Mouse (Mus musculus): ENCODE data around the gene Mcm2. TPM values are rescaled to one million over a fixed set of nuclear protein-coding genes. Genes with fewer than 3 reads are reported as not detected.

Gene Mcm2
- total and polyA plus RNA-seq, 2 experiments from 2014 or later, result 25.2 to 38.8 TPM

DNA sequence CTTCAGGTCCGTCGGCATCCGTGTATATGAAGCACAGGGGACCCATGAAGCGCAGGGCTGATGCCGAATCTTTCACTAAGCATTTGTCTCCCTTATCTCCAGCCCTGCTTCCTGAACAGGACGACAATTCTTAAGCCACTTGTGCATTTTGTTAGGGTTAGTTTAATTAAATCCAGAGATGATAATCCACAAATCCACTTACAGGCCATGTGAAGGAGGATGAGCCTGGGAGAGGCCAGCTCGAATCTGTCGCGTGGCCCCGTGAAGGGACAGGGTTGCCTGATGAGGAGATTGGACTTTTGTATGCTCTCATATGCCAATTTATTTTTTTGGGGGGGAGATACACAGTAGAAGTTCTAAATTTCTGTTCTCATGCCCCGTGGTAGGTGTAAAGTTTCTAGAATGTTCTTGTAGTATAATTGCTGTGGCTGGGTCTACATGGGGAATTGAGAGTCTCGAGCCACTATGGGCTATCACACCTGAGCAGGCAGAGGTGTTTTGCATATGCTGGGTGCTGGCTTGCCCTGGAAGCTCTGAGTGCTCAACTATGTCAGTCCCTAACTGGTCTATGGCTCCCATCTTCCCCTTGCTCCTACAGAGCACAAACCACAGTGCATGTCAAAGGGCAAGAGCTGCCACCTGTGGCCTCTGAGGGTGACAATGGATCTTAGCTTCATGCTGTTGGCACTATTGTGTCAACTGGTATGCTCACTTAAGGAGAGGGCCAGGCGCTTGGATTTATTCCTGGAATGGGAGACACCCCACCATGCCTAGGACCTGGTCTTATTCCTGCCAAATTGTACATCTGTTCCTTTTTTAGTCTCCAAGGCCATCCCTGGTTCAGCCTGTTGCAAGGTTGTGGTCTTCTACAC is 38.0 kb upstream of the Mcm2 start:
- no peak overlapping the region for H3K9ac ChIP-seq (replicated peaks; ENCODE audit: low read depth, low read length)
- TF ChIP-seq CTCF (IDR thresholded peaks at IDR 0.05; ENCODE audit: low read depth), result no peak
- no peak for TF ChIP-seq EP300 (IDR thresholded peaks at IDR 0.05; ENCODE audit: low read depth)
- peaks cover 25% of the 10 kb centered on the region for H3K4me1 ChIP-seq (ENCODE audit: control insufficient read depth, insufficient read depth)
- DNase-seq (ENCODE audit: low spot score) (no peak), ATAC-seq (ENCODE audit: insufficient read depth, low read depth) (no peak)
- no peak overlapping the region for H3K27ac ChIP-seq (ENCODE audit: low read depth)
- H3K36me3 ChIP-seq (replicated peaks; ENCODE audit: control insufficient read depth, insufficient read depth, low read length), result no peaks in the 10 kb centered on the region
- WGBS, result 64% methylated on average over 13 of the region's 13 CpGs
- H3K4me2 ChIP-seq (ENCODE audit: low read depth, low read length), result no peak overlapping the region
- H3K4me3 ChIP-seq (ENCODE audit: low read depth, low read length), result no peak overlapping the region
- H3K27me3 ChIP-seq (ENCODE audit: control insufficient read depth, insufficient read depth, low read length), result no peaks in the 10 kb centered on the region
- no peaks in the 10 kb centered on the region for H3K9me3 ChIP-seq (replicated peaks; ENCODE audit: control insufficient read depth, low read length)

DNA sequence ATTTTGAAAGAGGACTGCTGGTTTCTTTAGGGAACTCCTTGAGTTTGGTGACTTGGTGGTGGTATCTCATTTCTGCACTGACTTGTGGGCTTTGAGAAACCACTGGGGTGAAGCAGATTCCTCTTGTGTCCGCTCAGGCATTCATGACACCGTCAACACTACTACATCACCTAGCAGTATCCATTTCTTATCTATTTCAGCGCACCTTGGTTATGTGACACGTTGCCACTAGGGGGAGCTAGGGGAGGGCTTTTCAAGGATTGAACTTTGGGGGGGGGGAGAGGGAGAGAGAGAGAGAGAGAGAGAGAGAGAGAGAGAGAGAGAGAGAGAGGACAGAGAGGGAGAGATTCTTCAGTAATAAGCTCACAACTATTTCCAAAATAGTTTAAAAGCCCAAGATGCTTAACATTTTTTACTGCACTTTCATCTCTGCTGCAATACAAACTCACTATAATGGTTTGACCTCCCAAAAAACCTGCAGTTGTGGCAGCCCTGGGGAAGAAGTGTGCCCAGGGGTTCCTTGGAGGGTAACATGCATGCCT is 37.2 kb upstream of the Mcm2 start:
- Histone ChIP-seq H3K9ac (replicated peaks; ENCODE audit: low read depth, low read length) (no peak overlapping the region), H3K9me3 (replicated peaks; ENCODE audit: control insufficient read depth, low read length) (no peaks in the 10 kb centered on the region), H3K36me3 (replicated peaks; ENCODE audit: control insufficient read depth, insufficient read depth, low read length) (no peaks in the 10 kb centered on the region), H3K27ac (ENCODE audit: low read depth) (no peak overlapping the region), H3K4me2 (ENCODE audit: low read depth, low read length) (no peak overlapping the region), H3K4me3 (ENCODE audit: low read depth, low read length) (no peak overlapping the region), H3K4me1 (ENCODE audit: control insufficient read depth, insufficient read depth) (peaks cover 17% of the 10 kb centered on the region), H3K27me3 (ENCODE audit: control insufficient read depth, insufficient read depth, low read length) (no peaks in the 10 kb centered on the region)
- no peak for ATAC-seq (ENCODE audit: insufficient read depth, low read depth)
- DNase-seq (ENCODE audit: low spot score), result peak; percentile 39
- 14% methylated on average over 4 of the region's 4 CpGs for WGBS
- peak; percentile 72 for TF ChIP-seq CTCF (IDR thresholded peaks at IDR 0.05; ENCODE audit: low read depth)
- no peak for TF ChIP-seq EP300 (IDR thresholded peaks at IDR 0.05; ENCODE audit: low read depth)

DNA sequence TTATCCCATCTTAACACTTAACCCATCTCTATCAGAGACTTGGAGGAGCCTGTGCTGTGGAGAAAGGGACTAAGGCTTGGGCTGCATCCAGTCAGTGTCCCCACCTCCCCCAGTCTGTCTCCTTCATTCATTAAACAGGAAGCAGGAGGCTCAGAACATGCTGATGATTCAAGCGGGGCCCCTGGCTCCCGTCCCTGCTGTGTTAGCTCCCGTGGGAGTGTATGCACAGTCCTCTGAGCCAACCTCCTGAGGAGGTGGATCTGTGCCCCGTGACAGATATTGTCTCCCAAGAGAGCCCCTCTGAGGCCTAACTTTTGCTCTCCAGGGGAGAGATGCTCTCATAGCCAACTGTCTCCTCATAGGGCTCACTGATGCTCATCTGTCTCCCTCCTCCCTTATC is 36.2 kb upstream of the Mcm2 start:
- Histone ChIP-seq H3K27ac (ENCODE audit: low read depth) (no peak overlapping the region), H3K4me1 (ENCODE audit: control insufficient read depth, insufficient read depth) (peaks cover 13% of the 10 kb centered on the region), H3K27me3 (ENCODE audit: control insufficient read depth, insufficient read depth, low read length) (no peaks in the 10 kb centered on the region), H3K4me3 (ENCODE audit: low read depth, low read length) (no peak overlapping the region), H3K4me2 (ENCODE audit: low read depth, low read length) (no peak overlapping the region), H3K9me3 (replicated peaks; ENCODE audit: control insufficient read depth, low read length) (no peaks in the 10 kb centered on the region), H3K36me3 (replicated peaks; ENCODE audit: control insufficient read depth, insufficient read depth, low read length) (no peaks in the 10 kb centered on the region), H3K9ac (replicated peaks; ENCODE audit: low read depth, low read length) (no peak overlapping the region)
- TF ChIP-seq EP300 (IDR thresholded peaks at IDR 0.05; ENCODE audit: low read depth) (no peak), CTCF (IDR thresholded peaks at IDR 0.05; ENCODE audit: low read depth) (no peak)
- no peak for DNase-seq (ENCODE audit: low spot score)
- no peak for ATAC-seq (ENCODE audit: insufficient read depth, low read depth)
- WGBS, result 32% methylated on average over 4 of the region's 4 CpGs

DNA sequence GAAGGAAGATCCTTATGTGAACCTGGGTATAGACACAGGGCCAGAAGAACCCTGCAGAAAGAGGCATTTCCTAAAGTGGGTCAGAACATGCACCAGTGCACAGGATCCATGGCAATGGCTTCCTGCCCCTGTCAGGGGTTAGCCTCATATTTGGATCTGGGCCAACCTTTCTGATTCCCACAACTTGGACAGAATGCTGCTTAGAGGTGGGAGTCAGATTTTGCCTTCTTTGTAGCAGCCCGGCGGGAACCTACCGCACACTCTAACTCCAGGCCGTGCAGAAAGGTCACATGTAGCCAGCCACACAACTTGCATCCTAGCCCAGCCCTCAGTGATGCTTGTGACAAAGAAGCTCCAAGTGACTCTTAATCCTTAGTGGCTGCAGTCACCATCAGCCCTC is 35.6 kb upstream of the Mcm2 start:
- no peak for DNase-seq (ENCODE audit: low spot score)
- peaks cover 13% of the 10 kb centered on the region for H3K4me1 ChIP-seq (ENCODE audit: control insufficient read depth, insufficient read depth)
- WGBS, result 59% methylated on average over 4 of the region's 4 CpGs
- H3K4me3 ChIP-seq (ENCODE audit: low read depth, low read length), result no peak overlapping the region
- no peak overlapping the region for H3K27ac ChIP-seq (ENCODE audit: low read depth)
- no peaks in the 10 kb centered on the region for H3K9me3 ChIP-seq (replicated peaks; ENCODE audit: control insufficient read depth, low read length)
- TF ChIP-seq CTCF (IDR thresholded peaks at IDR 0.05; ENCODE audit: low read depth), result no peak
- no peak for TF ChIP-seq EP300 (IDR thresholded peaks at IDR 0.05; ENCODE audit: low read depth)
- no peak for ATAC-seq (ENCODE audit: insufficient read depth, low read depth)
- H3K4me2 ChIP-seq (ENCODE audit: low read depth, low read length), result no peak overlapping the region
- no peaks in the 10 kb centered on the region for H3K36me3 ChIP-seq (replicated peaks; ENCODE audit: control insufficient read depth, insufficient read depth, low read length)
- no peak overlapping the region for H3K9ac ChIP-seq (replicated peaks; ENCODE audit: low read depth, low read length)
- H3K27me3 ChIP-seq (ENCODE audit: control insufficient read depth, insufficient read depth, low read length), result no peaks in the 10 kb centered on the region

DNA sequence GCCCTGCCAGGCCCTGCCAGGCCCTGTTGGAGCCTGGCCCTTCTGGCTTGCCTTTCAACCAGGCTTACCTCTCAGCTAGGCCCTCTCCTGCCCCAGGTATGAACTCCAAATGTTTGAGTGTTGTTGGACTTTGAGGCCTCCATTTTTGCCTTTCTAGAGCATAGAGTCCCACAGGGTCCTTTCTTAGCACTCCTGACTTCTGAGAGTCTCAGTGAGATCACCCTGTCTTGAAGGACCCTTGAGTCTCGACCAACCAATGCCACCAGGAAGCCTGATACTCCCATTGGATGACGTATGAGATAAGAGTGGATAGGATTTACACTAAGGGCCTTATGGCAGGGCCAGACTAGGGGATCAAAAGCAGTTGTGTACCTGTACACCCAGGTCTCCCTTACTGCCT is 32.9 kb upstream of the Mcm2 start:
- Histone ChIP-seq H3K27ac (ENCODE audit: low read depth) (no peak overlapping the region), H3K4me1 (ENCODE audit: control insufficient read depth, insufficient read depth) (peaks cover 22% of the 10 kb centered on the region), H3K9ac (replicated peaks; ENCODE audit: low read depth, low read length) (no peak overlapping the region), H3K4me2 (ENCODE audit: low read depth, low read length) (no peak overlapping the region), H3K4me3 (ENCODE audit: low read depth, low read length) (no peak overlapping the region), H3K9me3 (replicated peaks; ENCODE audit: control insufficient read depth, low read length) (no peaks in the 10 kb centered on the region), H3K36me3 (replicated peaks; ENCODE audit: control insufficient read depth, insufficient read depth, low read length) (no peaks in the 10 kb centered on the region), H3K27me3 (ENCODE audit: control insufficient read depth, insufficient read depth, low read length) (no peaks in the 10 kb centered on the region)
- DNase-seq (ENCODE audit: low spot score) (no peak), ATAC-seq (ENCODE audit: insufficient read depth, low read depth) (no peak)
- WGBS, result 64% methylated on average over 2 of the region's 2 CpGs
- TF ChIP-seq EP300 (IDR thresholded peaks at IDR 0.05; ENCODE audit: low read depth), result no peak
- no peak for TF ChIP-seq CTCF (IDR thresholded peaks at IDR 0.05; ENCODE audit: low read depth)

Measured in heart, postnatal 0 days (tissue).